Comparison of ENCODE assay signal across 8 mouse cellular contexts in genomic region chr10:89257457-89258381, GRCm38 (mm10).
A peak's percentile ranks its signal among the peaks of the same experiment; 100 is the strongest.
DNase-seq lines count a peak whose midpoint lies in the region; ATAC-seq lines count a peak whose summit lies in the region.

No protein-coding gene starts in this region.

- peaks cover 26% of the 10 kb centered on the region for H3K27me3 ChIP-seq in liver, embryonic 12.5 days (replicated peaks)
- H3K27me3 ChIP-seq in heart, embryonic 14.5 days (ENCODE audit: control insufficient read depth, insufficient read depth, low read length), result no peaks in the 10 kb centered on the region

- no peaks in the 10 kb centered on the region for H3K9me3 ChIP-seq in liver, embryonic 12.5 days (replicated peaks)
- H3K9me3 ChIP-seq in heart, embryonic 14.5 days (ENCODE audit: control insufficient read depth, low read length), result no peaks in the 10 kb centered on the region

- H3K4me2 ChIP-seq in liver, embryonic 12.5 days, result peak overlapping the region; percentile 17
- H3K4me2 ChIP-seq in heart, embryonic 14.5 days (ENCODE audit: low read length), result peak overlapping the region; percentile 69

- no peak overlapping the region; the same call in 1 of the 2 replicates for H3K4me3 ChIP-seq in liver, embryonic 12.5 days
- peak overlapping the region; percentile 34 to 39 for H3K4me3 ChIP-seq in heart, embryonic 14.5 days (ENCODE audit: control insufficient read depth in 1 of 2, insufficient read depth in 1 of 2, low read depth in 1 of 2, low read length in 2 of 2)

- intact Hi-C loops in left cerebral cortex, postnatal 10 days (cut with DNase I), result no loop called here

- no peak for ATAC-seq in liver, embryonic 12.5 days
- ATAC-seq in heart, embryonic 14.5 days (ENCODE audit: insufficient number of reproducible peaks, insufficient read depth, low FRiP score, low read depth), result no peak

- no peak for DNase-seq in liver
- peak; percentile 34 for DNase-seq in embryo, embryonic 10 days (ENCODE audit: low spot score)
- DNase-seq in left cerebral cortex, postnatal 10 days (ENCODE audit: extremely low spot score in 1 of 2, low spot score in 2 of 2), result peak; percentile 26 to 48
- peak; percentile 33 for DNase-seq in right cerebral cortex, adult 18-20 months
- DNase-seq in B cell, adult 2 months, result no peak
- no peak for DNase-seq in c-Kit-positive CD71-positive TER-119-positive erythroid progenitor cells, embryonic 14.5 days (ENCODE audit: low spot score)

- peaks cover 8% of the 10 kb centered on the region; the same call in 1 of the 2 replicates for H3K4me1 ChIP-seq in liver, embryonic 12.5 days
- peaks cover 11% of the 10 kb centered on the region in 2 experiments for H3K4me1 ChIP-seq in heart, embryonic 14.5 days (ENCODE audit: control insufficient read depth in 2 of 2, insufficient read depth in 2 of 2, low read length in 2 of 2)

- H3K36me3 ChIP-seq in liver, embryonic 12.5 days, result no peaks in the 10 kb centered on the region
- H3K36me3 ChIP-seq in heart, embryonic 14.5 days (ENCODE audit: control insufficient read depth, insufficient read depth, low read length), result no peaks in the 10 kb centered on the region

- 9% methylated on average over 16 of the region's 16 CpGs for WGBS in liver, embryonic 12.5 days (ENCODE audit: insufficient replicate concordance)
- 4% methylated on average over 16 of the region's 16 CpGs for WGBS in heart, embryonic 14.5 days

- no peak overlapping the region for H3K9ac ChIP-seq in liver, embryonic 12.5 days
- H3K9ac ChIP-seq in heart, embryonic 14.5 days (ENCODE audit: low read length), result peak overlapping the region; percentile 35

- H3K27ac ChIP-seq in liver, embryonic 12.5 days, result no peak overlapping the region
- no peak overlapping the region for H3K27ac ChIP-seq in heart, embryonic 14.5 days (replicated peaks in 1 of 2; ENCODE audit: control insufficient read depth in 1 of 2, insufficient read depth in 1 of 2, low read depth in 2 of 2, low read length in 2 of 2)

Comparison
In these comparisons a context has a peak if more than half of its experiments do, and no peak if none do; other contexts are left out.
1. DNase-seq: peak in embryo, embryonic 10 days (single experiment), left cerebral cortex, postnatal 10 days (2 of 2) and right cerebral cortex, adult 18-20 months (single experiment); none in liver (single experiment), B cell, adult 2 months (0 of 2) and c-Kit-positive CD71-positive TER-119-positive erythroid progenitor cells, embryonic 14.5 days (single experiment).